Mouse (Mus musculus) E14TG2a.4 (cell line): ENCODE measurements around the gene Ralgps1.

ENCODE experiments used
- H3K27me3 ChIP-seq: 2 replicates; pipeline ENCODE4 v1.6.1; 2014; ENCODE audit warnings: low read length, control low read depth; ENCODE audit not compliant: insufficient read depth
- H3K36me3 ChIP-seq: 2 replicates; pipeline ENCODE4 v1.6.1; 2014; ENCODE audit warnings: low read length, control low read depth; ENCODE audit not compliant: insufficient read depth
- H3K4me1 ChIP-seq: replicated peaks from 2 replicates; pipeline ENCODE4 v1.6.1; 2014; ENCODE audit warnings: low read depth, low read length, control low read depth
- H3K4me3 ChIP-seq: replicated peaks from 2 replicates; pipeline ENCODE4 v1.5.1; 2014; ENCODE audit warnings: mild to moderate bottlenecking, low read length
- H3K9me3 ChIP-seq: 2 replicates; pipeline ENCODE4 v1.6.1; 2014; ENCODE audit warnings: low read length, control low read depth
- CTCF ChIP-seq: conservative IDR thresholded peaks from 2 replicates; pipeline ENCODE4 v1.5.1; 2014; ENCODE audit warnings: low read length
- NANOG ChIP-seq: IDR thresholded peaks from 2 replicates; pipeline ENCODE4 v1.6.1; 2014; ENCODE audit warnings: borderline replicate concordance, low read length, mixed read lengths
- POU5F1 ChIP-seq: IDR thresholded peaks from 2 replicates; pipeline ENCODE4 v1.6.1; 2014; ENCODE audit warnings: low read length, borderline replicate concordance

The Ralgps1 gene

GRCm38 (mm10) chr2:33256769-33257537 lies 114.3 kb downstream of the Ralgps1 start:
- Histone ChIP-seq H3K27me3 (no peaks in the 10 kb centered on the region), H3K9me3 (no peaks in the 10 kb centered on the region), H3K4me3 (no peak overlapping the region), H3K36me3 (peaks cover 23% of the 10 kb centered on the region), H3K4me1 (no peaks in the 10 kb centered on the region)
- TF ChIP-seq NANOG (no peak), POU5F1 (no peak), CTCF (no peak)

GRCm38 (mm10) chr2:33254318-33254985 lies 116.8 kb downstream of the Ralgps1 start:
- H3K4me3 ChIP-seq: no peak overlapping the region
- H3K27me3 ChIP-seq: no peaks in the 10 kb centered on the region
- H3K36me3 ChIP-seq: peaks cover 11% of the 10 kb centered on the region
- H3K9me3 ChIP-seq: no peaks in the 10 kb centered on the region
- TF ChIP-seq CTCF (no peak), NANOG (no peak), POU5F1 (no peak)
- H3K4me1 ChIP-seq: no peaks in the 10 kb centered on the region

- TF ChIP-seq POU5F1: no peak
- no peak for TF ChIP-seq CTCF
- TF ChIP-seq NANOG: no peak
Observed at GRCm38 (mm10) chr2:33253572-33254190, 117.6 kb downstream of the Ralgps1 start.

GRCm38 (mm10) chr2:33252751-33253150 lies 118.5 kb downstream of the Ralgps1 start:
- no peaks in the 10 kb centered on the region for H3K4me1 ChIP-seq
- H3K9me3 ChIP-seq: no peaks in the 10 kb centered on the region
- H3K4me3 ChIP-seq: no peak overlapping the region
- H3K36me3 ChIP-seq: peaks cover 15% of the 10 kb centered on the region
- no peaks in the 10 kb centered on the region for H3K27me3 ChIP-seq
- no peak for TF ChIP-seq POU5F1
- TF ChIP-seq CTCF: no peak
- no peak for TF ChIP-seq NANOG

More at GRCm38 (mm10) chr2:33253572-33254190, 117.6 kb downstream of the Ralgps1 start:
- H3K36me3 ChIP-seq: peaks cover 15% of the 10 kb centered on the region
- no peaks in the 10 kb centered on the region for H3K27me3 ChIP-seq
- H3K4me1 ChIP-seq: no peaks in the 10 kb centered on the region
- no peak overlapping the region for H3K4me3 ChIP-seq
- no peaks in the 10 kb centered on the region for H3K9me3 ChIP-seq

- Histone ChIP-seq H3K27me3 (no peaks in the 10 kb centered on the region), H3K36me3 (peaks cover 12% of the 10 kb centered on the region), H3K9me3 (no peaks in the 10 kb centered on the region), H3K4me1 (no peaks in the 10 kb centered on the region), H3K4me3 (no peak overlapping the region)
- TF ChIP-seq POU5F1 (no peak), NANOG (no peak), CTCF (no peak)
Observed at GRCm38 (mm10) chr2:33249922-33250633, 121.2 kb downstream of the Ralgps1 start.

- Histone ChIP-seq H3K4me1 (no peaks in the 10 kb centered on the region), H3K4me3 (no peak overlapping the region), H3K36me3 (peaks cover 12% of the 10 kb centered on the region), H3K27me3 (no peaks in the 10 kb centered on the region), H3K9me3 (no peaks in the 10 kb centered on the region)
- TF ChIP-seq CTCF (no peak), POU5F1 (no peak), NANOG (no peak)
Observed at GRCm38 (mm10) chr2:33248549-33248948, 122.7 kb downstream of the Ralgps1 start.

- TF ChIP-seq POU5F1 (no peak), CTCF (no peak), NANOG (no peak)
- Histone ChIP-seq H3K36me3 (peaks cover 19% of the 10 kb centered on the region; the same call in 1 of the 2 replicates), H3K9me3 (no peaks in the 10 kb centered on the region)
Observed at GRCm38 (mm10) chr2:33246841-33247240, 124.4 kb downstream of the Ralgps1 start.

GRCm38 (mm10) chr2:33245350-33245749 lies 125.9 kb downstream of the Ralgps1 start:
- Histone ChIP-seq H3K27me3 (no peaks in the 10 kb centered on the region), H3K4me1 (no peaks in the 10 kb centered on the region), H3K9me3 (no peaks in the 10 kb centered on the region), H3K36me3 (peaks cover 19% of the 10 kb centered on the region; the same call in 1 of the 2 replicates), H3K4me3 (no peak overlapping the region)
- TF ChIP-seq NANOG: no peak
- no peak for TF ChIP-seq CTCF
- TF ChIP-seq POU5F1: no peak

More at GRCm38 (mm10) chr2:33246841-33247240, 124.4 kb downstream of the Ralgps1 start:
- Histone ChIP-seq H3K4me1 (no peaks in the 10 kb centered on the region), H3K27me3 (no peaks in the 10 kb centered on the region), H3K4me3 (no peak overlapping the region)
